Mouse (Mus musculus): Measurements from ENCODE around the gene Pard3b. TPM values are rescaled to one million over a fixed set of nuclear protein-coding genes. Genes with fewer than 3 reads are reported as not detected.

The Pard3b gene
- polyA plus RNA-seq, 1 experiment, result 0.42 TPM

GRCm38 (mm10) chr1:62282835-62283234, 644.2 kb downstream of the Pard3b start:
- H3K36me3 ChIP-seq (ENCODE audit: control insufficient read depth, insufficient read depth, low read length, poor library complexity, severe bottlenecking), result no peaks in the 10 kb centered on the region
- no peaks in the 10 kb centered on the region for H3K27me3 ChIP-seq (ENCODE audit: control insufficient read depth, insufficient read depth, low read length, poor library complexity, severe bottlenecking)
- TF ChIP-seq EP300 (IDR thresholded peaks at IDR 0.05; ENCODE audit: insufficient read depth, low read depth, low read length), result no peak
- TF ChIP-seq POLR2A (IDR thresholded peaks at IDR 0.05; ENCODE audit: insufficient read depth, low read length), result no peak
- TF ChIP-seq CTCF (IDR thresholded peaks at IDR 0.05; ENCODE audit: low read depth, low read length), result no peak
- no peak overlapping the region for H3K4me3 ChIP-seq (ENCODE audit: low read depth, low read length)
- H3K27ac ChIP-seq (ENCODE audit: insufficient read depth, low read length), result no peak overlapping the region
- H3K9me3 ChIP-seq (replicated peaks; ENCODE audit: control insufficient read depth, insufficient read depth, low read length, poor library complexity, severe bottlenecking), result no peaks in the 10 kb centered on the region
- H3K4me1 ChIP-seq (ENCODE audit: control insufficient read depth, insufficient read depth, low read length), result no peaks in the 10 kb centered on the region
- no peak overlapping the region for H3K9ac ChIP-seq (ENCODE audit: low read depth, poor library complexity, severe bottlenecking)

GRCm38 (mm10) chr1:62283624-62284023, 645.0 kb downstream of the Pard3b start:
- Histone ChIP-seq H3K36me3 (ENCODE audit: control insufficient read depth, insufficient read depth, low read length, poor library complexity, severe bottlenecking) (no peaks in the 10 kb centered on the region), H3K4me3 (ENCODE audit: low read depth, low read length) (no peak overlapping the region), H3K9ac (ENCODE audit: low read depth, poor library complexity, severe bottlenecking) (no peak overlapping the region), H3K9me3 (replicated peaks; ENCODE audit: control insufficient read depth, insufficient read depth, low read length, poor library complexity, severe bottlenecking) (no peaks in the 10 kb centered on the region), H3K27ac (ENCODE audit: insufficient read depth, low read length) (no peak overlapping the region), H3K27me3 (ENCODE audit: control insufficient read depth, insufficient read depth, low read length, poor library complexity, severe bottlenecking) (no peaks in the 10 kb centered on the region), H3K4me1 (ENCODE audit: control insufficient read depth, insufficient read depth, low read length) (no peaks in the 10 kb centered on the region)
- TF ChIP-seq EP300 (IDR thresholded peaks at IDR 0.05; ENCODE audit: insufficient read depth, low read depth, low read length) (no peak), POLR2A (IDR thresholded peaks at IDR 0.05; ENCODE audit: insufficient read depth, low read length) (no peak), CTCF (IDR thresholded peaks at IDR 0.05; ENCODE audit: low read depth, low read length) (no peak)

- no peaks in the 10 kb centered on the region for H3K4me1 ChIP-seq (ENCODE audit: control insufficient read depth, insufficient read depth, low read length)
- H3K36me3 ChIP-seq (ENCODE audit: control insufficient read depth, insufficient read depth, low read length, poor library complexity, severe bottlenecking), result no peaks in the 10 kb centered on the region
- H3K27me3 ChIP-seq (ENCODE audit: control insufficient read depth, insufficient read depth, low read length, poor library complexity, severe bottlenecking), result no peaks in the 10 kb centered on the region
- H3K27ac ChIP-seq (ENCODE audit: insufficient read depth, low read length), result no peak overlapping the region
- no peak overlapping the region for H3K4me3 ChIP-seq (ENCODE audit: low read depth, low read length)
- TF ChIP-seq EP300 (IDR thresholded peaks at IDR 0.05; ENCODE audit: insufficient read depth, low read depth, low read length) (no peak), CTCF (IDR thresholded peaks at IDR 0.05; ENCODE audit: low read depth, low read length) (no peak), POLR2A (IDR thresholded peaks at IDR 0.05; ENCODE audit: insufficient read depth, low read length) (no peak)
- H3K9me3 ChIP-seq (replicated peaks; ENCODE audit: control insufficient read depth, insufficient read depth, low read length, poor library complexity, severe bottlenecking), result no peaks in the 10 kb centered on the region
- H3K9ac ChIP-seq (ENCODE audit: low read depth, poor library complexity, severe bottlenecking), result no peak overlapping the region
Observed at GRCm38 (mm10) chr1:62309376-62309775, 670.8 kb downstream of the Pard3b start.

- Histone ChIP-seq H3K4me1 (ENCODE audit: control insufficient read depth, insufficient read depth, low read length) (no peaks in the 10 kb centered on the region), H3K27me3 (ENCODE audit: control insufficient read depth, insufficient read depth, low read length, poor library complexity, severe bottlenecking) (no peaks in the 10 kb centered on the region), H3K9me3 (replicated peaks; ENCODE audit: control insufficient read depth, insufficient read depth, low read length, poor library complexity, severe bottlenecking) (no peaks in the 10 kb centered on the region), H3K4me3 (ENCODE audit: low read depth, low read length) (no peak overlapping the region), H3K9ac (ENCODE audit: low read depth, poor library complexity, severe bottlenecking) (no peak overlapping the region), H3K27ac (ENCODE audit: insufficient read depth, low read length) (no peak overlapping the region), H3K36me3 (ENCODE audit: control insufficient read depth, insufficient read depth, low read length, poor library complexity, severe bottlenecking) (no peaks in the 10 kb centered on the region; the same call in 1 of the 2 replicates)
- TF ChIP-seq POLR2A (IDR thresholded peaks at IDR 0.05; ENCODE audit: insufficient read depth, low read length), result no peak
- TF ChIP-seq CTCF (IDR thresholded peaks at IDR 0.05; ENCODE audit: low read depth, low read length), result no peak
- TF ChIP-seq EP300 (IDR thresholded peaks at IDR 0.05; ENCODE audit: insufficient read depth, low read depth, low read length), result no peak
Observed at GRCm38 (mm10) chr1:62325237-62325636, 686.6 kb downstream of the Pard3b start.

GRCm38 (mm10) chr1:62327743-62328142, 689.1 kb downstream of the Pard3b start:
- Histone ChIP-seq H3K9ac (ENCODE audit: low read depth, poor library complexity, severe bottlenecking) (no peak overlapping the region), H3K4me1 (ENCODE audit: control insufficient read depth, insufficient read depth, low read length) (no peaks in the 10 kb centered on the region), H3K27me3 (ENCODE audit: control insufficient read depth, insufficient read depth, low read length, poor library complexity, severe bottlenecking) (no peaks in the 10 kb centered on the region), H3K9me3 (replicated peaks; ENCODE audit: control insufficient read depth, insufficient read depth, low read length, poor library complexity, severe bottlenecking) (no peaks in the 10 kb centered on the region), H3K36me3 (ENCODE audit: control insufficient read depth, insufficient read depth, low read length, poor library complexity, severe bottlenecking) (no peaks in the 10 kb centered on the region), H3K27ac (ENCODE audit: insufficient read depth, low read length) (no peak overlapping the region), H3K4me3 (ENCODE audit: low read depth, low read length) (no peak overlapping the region)
- no peak for TF ChIP-seq POLR2A (IDR thresholded peaks at IDR 0.05; ENCODE audit: insufficient read depth, low read length)
- no peak for TF ChIP-seq EP300 (IDR thresholded peaks at IDR 0.05; ENCODE audit: insufficient read depth, low read depth, low read length)
- no peak for TF ChIP-seq CTCF (IDR thresholded peaks at IDR 0.05; ENCODE audit: low read depth, low read length)

GRCm38 (mm10) chr1:62328808-62329207, 690.2 kb downstream of the Pard3b start:
- TF ChIP-seq CTCF (IDR thresholded peaks at IDR 0.05; ENCODE audit: low read depth, low read length) (no peak), POLR2A (IDR thresholded peaks at IDR 0.05; ENCODE audit: insufficient read depth, low read length) (no peak), EP300 (IDR thresholded peaks at IDR 0.05; ENCODE audit: insufficient read depth, low read depth, low read length) (no peak)
- Histone ChIP-seq H3K36me3 (ENCODE audit: control insufficient read depth, insufficient read depth, low read length, poor library complexity, severe bottlenecking) (no peaks in the 10 kb centered on the region), H3K27me3 (ENCODE audit: control insufficient read depth, insufficient read depth, low read length, poor library complexity, severe bottlenecking) (no peaks in the 10 kb centered on the region), H3K4me3 (ENCODE audit: low read depth, low read length) (no peak overlapping the region), H3K9me3 (replicated peaks; ENCODE audit: control insufficient read depth, insufficient read depth, low read length, poor library complexity, severe bottlenecking) (no peaks in the 10 kb centered on the region), H3K4me1 (ENCODE audit: control insufficient read depth, insufficient read depth, low read length) (no peaks in the 10 kb centered on the region), H3K27ac (ENCODE audit: insufficient read depth, low read length) (no peak overlapping the region), H3K9ac (ENCODE audit: low read depth, poor library complexity, severe bottlenecking) (no peak overlapping the region)

All from ES-Bruce4 (cell line).